ENCODE assay signal across 8 mouse cellular contexts in the genomic region with DNA sequence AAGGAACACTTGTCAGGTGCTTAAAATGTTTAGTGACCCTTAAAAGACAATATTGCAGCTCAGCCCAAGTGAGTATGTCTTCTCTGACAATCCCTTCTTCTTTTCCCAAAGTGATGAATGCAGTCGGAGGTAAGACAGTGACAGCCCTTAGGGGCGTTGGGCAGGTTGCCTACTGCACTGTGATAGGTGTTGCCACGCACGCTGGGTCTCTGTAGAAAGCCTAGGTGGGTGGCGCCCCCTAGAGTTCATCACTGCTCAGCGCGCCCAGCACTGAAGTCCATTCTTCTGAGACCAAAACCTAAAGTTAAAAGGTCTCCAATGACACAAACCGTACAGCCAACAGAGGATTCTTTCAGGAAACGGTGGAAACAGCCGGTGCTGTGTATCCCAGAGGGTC. TPM values are rescaled to one million over a fixed set of nuclear protein-coding genes. Genes with fewer than 3 reads are reported as not detected.
DNase-seq lines count a peak whose midpoint lies in the region; ATAC-seq and TF ChIP-seq lines count a peak whose summit lies in the region.

No protein-coding gene starts in this region.

- DNase-seq in A20 (ENCODE audit: low read depth, low spot score) (peak; percentile 50), ES-CJ7 (ENCODE audit: low read depth, low spot score) (peak; percentile 73)
- peak; percentile 93 to 96 for DNase-seq in cerebellum, postnatal 14 days
- DNase-seq in frontal cortex, postnatal 36 days (ENCODE audit: low spot score in 2 of 2): peak; percentile 48 to 53
- peak; percentile 15 for DNase-seq in telencephalon, adult 2 months (ENCODE audit: low read depth, low spot score)
- no peak for DNase-seq in urinary bladder, adult 2 months (ENCODE audit: low spot score)

- peak; percentile 64 for TF ChIP-seq CTCF in intestine, postnatal 0 days (IDR thresholded peaks at IDR 0.05; ENCODE audit: low read depth)

- no peaks in the 10 kb centered on the region for H3K9me3 ChIP-seq in intestine, postnatal 0 days (ENCODE audit: control insufficient read depth)
- H3K9me3 ChIP-seq in midbrain, embryonic 13.5 days: no peaks in the 10 kb centered on the region

- 14% methylated on average over 10 of the region's 10 CpGs for WGBS in intestine, postnatal 0 days
- 22% methylated on average over 10 of the region's 10 CpGs for WGBS in midbrain, embryonic 13.5 days

- no peaks in the 10 kb centered on the region for H3K36me3 ChIP-seq in intestine, postnatal 0 days (ENCODE audit: control insufficient read depth, insufficient read depth)
- H3K36me3 ChIP-seq in midbrain, embryonic 13.5 days: no peaks in the 10 kb centered on the region

- H3K4me1 ChIP-seq in intestine, postnatal 0 days (replicated peaks; ENCODE audit: control insufficient read depth, insufficient read depth, low read length): no peaks in the 10 kb centered on the region
- peaks cover 15% of the 10 kb centered on the region; the same call in 1 of the 2 replicates for H3K4me1 ChIP-seq in midbrain, embryonic 13.5 days (replicated peaks)

- no peak overlapping the region for H3K4me3 ChIP-seq in intestine, postnatal 0 days (ENCODE audit: low read depth, low read length)
- no peak overlapping the region for H3K4me3 ChIP-seq in midbrain, embryonic 13.5 days (replicated peaks)

- no peak overlapping the region for H3K4me2 ChIP-seq in intestine, postnatal 0 days (replicated peaks; ENCODE audit: low read depth)
- H3K4me2 ChIP-seq in midbrain, embryonic 13.5 days (replicated peaks): peak overlapping the region; percentile 24

- no peak overlapping the region for H3K9ac ChIP-seq in intestine, postnatal 0 days (ENCODE audit: low read depth, low read length)
- no peak overlapping the region for H3K9ac ChIP-seq in midbrain, embryonic 13.5 days (replicated peaks)

- H3K27ac ChIP-seq in intestine, postnatal 0 days (ENCODE audit: low read depth, low read length): no peak overlapping the region
- no peak overlapping the region for H3K27ac ChIP-seq in midbrain, embryonic 13.5 days

- no peak for ATAC-seq in intestine, postnatal 0 days
- ATAC-seq in midbrain, embryonic 13.5 days: 0 out of 2 replicates have a peak, but pooled peaks have one; percentile 56

- no peaks in the 10 kb centered on the region for H3K27me3 ChIP-seq in intestine, postnatal 0 days (replicated peaks; ENCODE audit: control insufficient read depth, insufficient read depth, low read length)
- no peaks in the 10 kb centered on the region for H3K27me3 ChIP-seq in midbrain, embryonic 13.5 days

RNA-seq across cellular contexts. Expression of a gene that starts 46.4 kb away (rescaled TPM):
- 41.8 and 47.2 TPM in 2 replicates for polyA plus RNA-seq in intestine, postnatal 0 days (2015; fragmentation: Nextera tagmentation; extraction: Ambion mirVana)
- polyA plus RNA-seq in midbrain, embryonic 13.5 days (2015; fragmentation: Nextera tagmentation; extraction: Ambion mirVana): 83.5 and 90.1 TPM in 2 replicates
- polyA plus RNA-seq in urinary bladder, adult 2 months (2012; rRNA removed): 69.9 and 73.2 TPM in 2 replicates

RNA-seq across cellular contexts. Expression of a gene that starts 50.4 kb away (rescaled TPM):
- polyA plus RNA-seq in intestine, postnatal 0 days (2015; fragmentation: Nextera tagmentation; extraction: Ambion mirVana): 40.4 and 47.7 TPM in 2 replicates
- polyA plus RNA-seq in midbrain, embryonic 13.5 days (2015; fragmentation: Nextera tagmentation; extraction: Ambion mirVana): 43.7 TPM in 2 replicates
- 18.1 and 21.7 TPM in 2 replicates for polyA plus RNA-seq in urinary bladder, adult 2 months (2012; rRNA removed)
